Mouse (Mus musculus) R1 (cell line): ENCODE measurements around the gene Prmt1.

Experiments used
- DNase-seq: peaks from one replicate; pipeline ENCODE4 v3.0.0-alpha.2; 2018; ENCODE audit warnings: low read depth, low spot score

Prmt1 gene

DNA sequence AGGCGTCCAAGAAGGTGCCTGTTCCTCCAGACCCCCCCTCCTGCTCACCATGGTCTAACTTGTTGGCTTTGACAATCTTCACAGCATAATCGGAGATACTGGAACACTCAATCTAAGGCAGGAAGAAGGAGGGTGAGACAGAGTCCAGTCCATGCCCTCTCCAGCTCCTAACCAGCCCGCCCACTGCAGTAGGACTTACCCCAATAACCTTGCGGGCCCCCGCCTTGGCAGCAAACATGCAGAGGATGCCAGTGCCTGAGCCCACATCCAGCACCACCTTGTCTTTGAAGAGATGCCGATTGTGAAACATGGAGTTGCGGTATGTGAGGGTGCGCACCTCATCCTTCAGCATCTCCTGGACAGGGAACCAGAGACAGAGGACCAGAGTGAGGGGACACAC is 4.8 kb downstream of the Prmt1 start:
- no peak for DNase-seq

GRCm38 (mm10) chr7:44978300-44978699 is 8.1 kb downstream of the Prmt1 start:
- DNase-seq: no peak

GRCm38 (mm10) chr7:44975117-44975419 is 11.3 kb downstream of the Prmt1 start:
- no peak for DNase-seq

DNA sequence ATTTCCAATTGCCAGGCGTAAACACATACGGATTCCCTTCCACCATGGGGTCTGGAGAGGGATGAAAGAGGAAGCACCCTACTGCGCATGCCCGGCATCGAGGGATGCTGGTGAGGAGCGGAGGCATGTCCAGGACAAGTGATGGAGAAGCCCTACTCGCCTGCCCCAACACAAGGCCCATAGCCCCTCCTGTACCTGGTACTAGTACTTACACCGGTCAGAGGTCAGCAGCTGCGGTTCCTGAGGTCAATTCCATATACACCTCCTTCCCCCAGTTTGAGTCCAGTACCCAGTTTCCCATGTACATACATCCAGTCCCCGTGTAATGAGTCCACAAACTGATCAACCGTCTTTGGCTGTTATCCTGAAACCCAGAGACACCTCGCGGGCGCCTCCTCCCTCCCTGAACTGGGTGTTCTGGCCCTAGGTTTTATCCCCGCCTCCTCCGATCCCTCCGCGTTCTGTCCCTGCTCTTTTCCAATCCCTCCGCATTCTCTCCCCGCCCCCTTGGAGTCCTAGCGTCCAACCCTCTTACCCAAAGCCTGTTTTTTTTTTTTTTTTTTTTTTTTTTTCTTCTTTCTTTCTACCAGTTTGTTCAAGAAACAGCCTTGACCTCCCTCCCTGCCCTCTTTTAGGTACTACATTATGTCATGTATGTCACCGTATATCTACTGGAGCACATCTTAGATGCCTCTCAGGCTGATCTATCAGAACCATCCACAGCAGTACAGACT is 11.8 kb downstream of the Prmt1 start, which contains the start of gene Cpt1c:
Cpt1c (minus strand) TSS at position 469 of the 734 bp plus-strand sequence.
- peak; percentile 98 for DNase-seq

GRCm38 (mm10) chr7:44973415-44974130 is 12.8 kb downstream of the Prmt1 start:
- DNase-seq: peak; percentile 48

GRCm38 (mm10) chr7:44971142-44971541 is 15.2 kb downstream of the Prmt1 start:
- DNase-seq: no peak

DNA sequence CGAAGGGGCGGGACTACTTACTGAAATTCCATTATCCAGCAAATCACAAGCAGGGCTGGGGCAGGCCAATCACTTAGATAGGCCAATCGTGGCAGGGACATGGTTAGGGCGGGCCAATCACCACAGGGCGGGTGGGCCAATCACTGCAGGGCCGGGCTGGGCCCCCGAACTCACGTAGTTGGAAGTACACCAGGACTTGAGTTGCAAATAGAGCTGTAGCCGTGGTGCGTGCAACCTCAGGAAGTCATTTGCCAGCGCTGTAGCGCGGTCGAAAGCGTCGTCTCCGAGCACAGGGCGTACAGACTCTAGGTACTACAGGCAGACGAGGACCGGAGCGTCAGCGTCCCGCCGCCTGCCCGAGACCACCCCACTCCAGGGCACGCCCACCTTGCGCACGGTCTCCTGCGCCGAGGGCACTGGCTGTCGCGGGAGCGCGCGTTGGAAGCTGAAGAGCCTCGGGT is 16.1 kb downstream of the Prmt1 start:
- DNase-seq: peak; percentile 98

DNA sequence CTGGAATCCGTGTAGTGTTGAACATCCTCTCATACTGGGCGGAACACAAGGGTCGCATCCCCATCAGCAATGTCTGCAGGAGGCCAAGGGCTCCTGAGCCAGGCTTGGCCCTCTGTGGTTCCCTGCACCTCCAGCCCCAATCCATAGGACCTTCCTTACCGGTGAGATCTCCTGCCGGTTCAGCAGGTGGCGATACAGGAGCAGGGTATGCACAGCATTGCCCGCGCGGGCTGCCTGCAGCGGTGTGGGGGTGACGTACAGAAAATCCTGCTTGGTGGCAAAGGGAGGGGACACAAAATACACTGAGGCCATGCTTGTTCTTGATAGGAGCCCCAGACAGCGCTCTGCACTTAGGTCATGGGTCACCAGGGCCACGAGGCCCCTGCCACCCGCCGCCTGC is 19.7 kb downstream of the Prmt1 start:
- peak; percentile 43 for DNase-seq

GRCm38 (mm10) chr7:44965975-44966374 is 20.4 kb downstream of the Prmt1 start:
- peak; percentile 47 for DNase-seq

DNA sequence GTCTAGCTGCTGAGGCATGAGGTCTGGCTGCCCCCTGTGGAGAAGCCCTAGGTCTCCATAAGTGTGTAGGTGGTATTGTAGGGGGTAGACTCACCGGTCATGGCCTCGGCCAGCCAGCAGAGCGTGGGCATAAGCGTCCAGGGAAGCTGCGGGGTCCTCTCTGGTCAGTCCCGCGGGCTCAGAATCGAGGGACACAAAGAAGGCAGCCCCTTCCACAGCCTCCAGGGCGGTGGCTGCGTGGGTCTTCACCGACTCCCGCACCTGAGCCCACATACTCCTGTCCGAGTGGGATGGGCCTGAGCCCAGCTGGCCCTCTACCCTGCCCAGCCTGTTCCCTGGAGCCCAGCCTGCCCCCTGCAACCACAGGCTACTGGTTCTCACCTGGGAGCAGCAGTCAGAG is 21.4 kb downstream of the Prmt1 start:
- DNase-seq: no peak

DNA sequence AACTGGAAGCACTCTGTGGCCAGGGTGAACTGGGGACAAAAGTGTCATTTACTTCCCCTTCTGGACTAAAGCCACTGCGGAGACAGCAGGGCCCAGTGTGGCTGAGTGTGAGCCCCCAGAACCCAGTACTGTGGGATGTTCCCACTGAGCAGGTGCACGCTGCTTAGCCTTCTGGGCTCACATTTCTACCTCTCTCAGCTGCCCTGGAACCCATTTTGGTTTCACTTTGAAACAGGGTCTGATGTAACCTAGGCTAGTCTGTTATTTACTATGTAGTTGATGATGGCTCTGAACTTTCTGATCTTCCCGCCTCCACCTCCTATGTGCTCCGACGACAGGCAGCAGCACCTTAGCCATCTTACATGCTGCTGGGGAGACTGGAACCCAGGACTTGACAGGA is 23.5 kb downstream of the Prmt1 start:
- no peak for DNase-seq

- DNase-seq: peak; percentile 53
These were observed 24.0 kb downstream of the Prmt1 start for GRCm38 (mm10) chr7:44962337-44962736.

GRCm38 (mm10) chr7:44960512-44960910 is 25.9 kb downstream of the Prmt1 start:
- no peak for DNase-seq

DNA sequence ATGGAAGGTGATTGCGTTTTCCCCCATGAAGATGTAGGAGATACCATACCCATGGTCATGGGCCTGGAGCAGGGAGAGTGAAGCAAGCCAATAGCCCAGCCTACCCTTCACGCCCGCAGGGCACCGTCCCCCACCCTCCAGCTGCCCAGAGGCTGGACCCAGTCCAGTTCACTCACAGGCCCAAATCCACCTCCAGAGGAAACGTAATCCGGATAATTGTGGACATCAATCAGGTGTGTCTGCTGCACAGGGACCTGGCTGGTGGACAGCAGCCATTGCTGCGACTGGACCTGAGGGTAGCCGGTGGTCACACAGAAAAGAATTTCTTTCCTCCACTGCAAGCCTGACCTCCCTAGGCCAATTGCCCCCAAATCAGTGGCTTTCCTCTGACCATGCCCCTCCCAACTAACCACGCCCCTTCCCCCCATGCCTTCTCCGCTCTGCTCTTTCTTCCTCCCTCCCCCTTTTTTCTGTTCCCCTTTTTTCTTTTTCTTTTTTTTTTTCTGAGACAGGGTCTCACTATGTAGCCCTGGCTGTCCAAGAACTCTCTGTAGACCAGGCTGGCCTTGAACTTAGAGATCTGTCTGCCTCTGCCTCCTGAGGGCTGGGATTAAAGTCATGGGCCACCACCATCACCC is 26.4 kb downstream of the Prmt1 start:
- no peak for DNase-seq

DNA sequence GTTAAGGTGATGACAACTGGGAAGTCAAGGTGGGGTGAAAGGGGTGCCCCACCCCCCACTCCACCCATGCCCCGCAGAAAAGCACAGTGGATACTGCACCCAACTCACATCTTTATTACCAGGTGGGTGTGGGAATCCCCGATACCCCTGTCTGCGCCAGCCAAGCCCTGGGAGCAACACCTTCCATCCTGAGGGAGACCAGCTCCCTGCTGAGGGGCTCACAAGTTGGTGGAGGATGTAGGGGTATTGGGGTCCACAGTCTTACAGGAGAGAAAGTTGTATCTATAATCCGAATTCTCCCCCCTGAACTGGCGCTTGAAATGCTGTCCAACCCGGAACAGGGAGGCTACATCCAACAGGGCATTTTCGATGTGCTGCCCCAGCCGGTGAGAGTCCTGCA is 27.1 kb downstream of the Prmt1 start:
- no peak for DNase-seq

- peak; percentile 66 for DNase-seq
These were observed 28.2 kb downstream of the Prmt1 start for GRCm38 (mm10) chr7:44958208-44958607.

DNA sequence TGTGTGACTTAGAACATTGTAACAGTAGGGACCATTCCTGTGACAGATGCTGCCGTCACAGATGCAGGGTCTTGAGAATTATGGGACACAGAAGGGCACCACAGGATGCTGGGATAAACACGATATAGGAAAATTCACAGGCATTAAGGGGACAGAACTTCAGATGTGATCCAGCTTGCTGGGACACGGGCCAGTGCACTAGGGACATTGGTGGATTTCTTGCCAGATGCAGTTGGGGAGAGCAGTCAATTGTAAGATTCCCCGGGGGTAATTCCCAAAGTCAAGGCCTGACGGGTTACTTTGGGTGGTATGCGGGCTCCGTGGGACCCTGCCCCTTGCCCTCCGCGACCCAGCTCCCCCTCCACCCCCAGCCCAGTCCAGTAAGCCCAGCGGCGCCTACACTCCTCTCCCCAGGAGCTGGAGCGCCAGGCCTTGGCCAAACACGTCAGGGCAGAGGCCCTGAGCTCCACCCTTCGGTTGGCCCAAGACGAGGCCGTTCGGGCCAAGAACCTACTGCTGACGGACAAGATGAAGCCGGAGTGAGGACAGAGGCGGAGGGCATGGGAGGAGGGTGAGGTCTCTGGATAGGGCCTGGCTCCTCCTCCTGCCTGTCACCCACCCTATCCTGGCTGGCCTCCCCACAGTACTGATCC is 29.1 kb downstream of the Prmt1 start:
- DNase-seq: no peak

DNA sequence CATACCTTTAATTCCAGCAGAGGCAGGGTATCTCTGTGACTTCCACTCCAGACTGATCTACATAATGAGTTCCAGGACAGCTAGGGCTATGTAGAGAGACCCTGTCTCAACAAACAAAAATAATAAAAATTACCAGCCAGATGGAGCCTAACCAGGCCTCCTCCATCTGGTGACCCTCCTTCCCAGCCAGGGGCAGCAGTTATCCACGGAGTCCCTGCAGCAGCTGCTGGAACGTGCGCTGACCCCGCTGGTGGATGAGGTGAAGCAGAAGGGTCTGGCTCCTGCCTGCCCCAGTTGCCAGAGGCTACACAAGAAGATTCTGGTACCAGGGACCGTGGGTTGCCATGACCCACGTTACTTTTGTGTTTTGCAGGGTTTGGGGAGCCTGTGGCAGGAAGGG is 30.1 kb downstream of the Prmt1 start:
- DNase-seq: no peak

DNA sequence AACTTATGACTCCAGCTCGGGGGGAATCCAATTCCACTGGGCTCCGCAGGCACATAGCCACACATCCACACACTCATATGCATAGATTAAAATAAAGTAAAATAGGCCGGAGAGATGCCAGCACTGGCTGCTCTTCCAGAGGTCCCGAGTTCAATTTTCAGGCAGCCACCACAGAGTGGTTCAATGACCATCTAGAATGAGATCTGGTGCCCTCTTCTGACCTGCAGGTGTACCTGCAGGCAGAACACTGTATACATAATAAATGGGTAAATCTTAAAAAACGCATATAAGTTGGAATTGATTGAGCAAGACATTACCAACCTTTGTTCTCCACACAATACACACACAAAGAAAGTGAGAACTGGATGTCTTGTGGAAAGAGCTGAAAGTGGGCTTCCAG is 30.7 kb downstream of the Prmt1 start:
- DNase-seq: peak; percentile 56

DNA sequence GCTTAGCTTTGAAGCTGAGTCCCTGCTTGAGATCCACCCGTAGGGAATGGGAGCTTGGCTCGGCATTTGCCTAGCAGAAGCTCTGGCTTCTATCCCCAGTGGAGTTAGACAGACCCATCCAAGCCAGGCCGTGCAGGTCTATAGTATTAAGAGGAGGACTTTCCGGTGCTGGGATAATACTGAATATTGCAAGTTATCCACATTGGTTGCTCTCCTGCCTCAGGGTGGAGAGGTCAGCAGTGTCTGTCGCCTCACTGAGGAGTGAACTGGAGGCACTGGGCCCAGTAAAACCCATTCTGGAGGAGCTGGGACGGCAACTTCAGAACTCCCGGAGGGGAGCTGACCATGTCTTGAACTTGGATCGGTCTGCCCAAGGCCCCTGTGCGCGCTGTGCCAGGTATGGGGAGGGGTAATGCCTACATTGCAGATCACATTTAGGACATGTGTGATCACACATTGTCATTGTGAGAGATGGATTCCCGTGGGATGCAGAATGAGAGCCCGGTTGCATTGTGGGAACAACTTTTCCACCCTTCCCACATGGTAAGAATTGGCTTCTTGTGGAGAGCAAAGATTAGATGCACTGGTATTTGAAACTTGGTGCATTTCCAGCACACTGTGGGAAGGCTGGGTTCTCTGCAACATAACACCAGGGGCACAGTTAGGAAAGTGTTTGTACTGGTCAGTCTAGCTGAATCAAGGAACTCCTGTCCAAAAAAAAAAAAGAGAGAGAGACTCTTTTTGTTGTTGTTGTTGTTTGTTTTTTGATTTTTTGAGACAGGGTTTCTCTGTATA is 32.1 kb downstream of the Prmt1 start:
- DNase-seq: no peak

- DNase-seq: no peak
These were observed 32.8 kb downstream of the Prmt1 start for GRCm38 (mm10) chr7:44953561-44953960.
